Mouse (Mus musculus): ENCODE results near the gene Npc1l1.

Npc1l1 gene

DNA sequence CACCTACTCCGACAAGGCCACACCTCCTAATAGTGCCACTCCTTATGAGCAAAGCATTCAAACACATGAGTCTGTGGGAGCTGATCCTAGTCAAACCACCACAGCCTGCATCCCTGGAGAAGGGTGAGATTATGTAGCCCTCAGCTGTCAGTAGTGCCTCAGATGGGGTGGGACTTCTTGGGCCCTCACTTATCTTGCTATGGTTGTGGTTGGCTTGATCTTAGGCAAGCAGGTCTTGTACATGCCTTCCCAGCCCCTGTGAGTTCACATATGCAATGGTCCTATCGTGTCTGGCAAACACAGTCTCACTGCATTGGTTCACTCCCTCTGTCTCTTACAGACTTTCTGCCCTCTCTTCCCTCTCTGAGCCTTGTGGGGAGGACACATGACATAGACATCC lies 22.9 kb downstream of the Npc1l1 start:
- no peak for DNase-seq (ENCODE audit: low read depth)

GRCm38 (mm10) chr11:6200570-6200969 lies 29.4 kb downstream of the Npc1l1 start:
- no peak for DNase-seq (ENCODE audit: low read depth)

DNA sequence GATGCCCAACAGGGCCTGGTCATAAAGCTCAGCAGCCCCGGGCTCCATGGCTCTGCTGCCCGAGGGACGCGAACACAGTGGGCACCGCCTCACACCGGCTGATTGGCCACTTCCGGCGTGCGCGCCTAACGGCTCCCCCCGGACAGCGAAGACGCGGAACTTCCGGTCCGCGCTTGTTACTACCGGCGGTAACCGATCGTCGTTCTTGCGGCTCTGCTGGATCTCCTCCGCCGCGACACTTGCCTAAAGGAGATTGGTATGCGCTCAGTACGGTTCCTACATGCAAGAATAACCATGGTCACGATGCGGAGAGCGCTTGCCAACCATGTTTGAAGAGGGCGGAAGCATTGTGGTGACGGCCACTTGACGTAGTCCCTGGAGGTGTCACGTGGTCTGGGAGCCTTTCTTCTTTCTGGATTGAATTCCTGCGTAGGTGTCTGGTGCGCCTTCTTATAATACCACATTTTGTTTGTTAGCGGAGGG lies 29.8 kb downstream of the Npc1l1 start, which contains the start of gene Nudcd3:
Gene Nudcd3, minus strand, starts transcription at position 329 of the 483 bp plus-strand sequence.
- DNase-seq (ENCODE audit: low read depth), result peak; percentile 95

GRCm38 (mm10) chr11:6199410-6200086 lies 30.4 kb downstream of the Npc1l1 start, which contains the start of gene A730071L15Rik:
TSS of gene A730071L15Rik (plus strand) at chr11:6200029.
- DNase-seq (ENCODE audit: low read depth), result no peak

DNA sequence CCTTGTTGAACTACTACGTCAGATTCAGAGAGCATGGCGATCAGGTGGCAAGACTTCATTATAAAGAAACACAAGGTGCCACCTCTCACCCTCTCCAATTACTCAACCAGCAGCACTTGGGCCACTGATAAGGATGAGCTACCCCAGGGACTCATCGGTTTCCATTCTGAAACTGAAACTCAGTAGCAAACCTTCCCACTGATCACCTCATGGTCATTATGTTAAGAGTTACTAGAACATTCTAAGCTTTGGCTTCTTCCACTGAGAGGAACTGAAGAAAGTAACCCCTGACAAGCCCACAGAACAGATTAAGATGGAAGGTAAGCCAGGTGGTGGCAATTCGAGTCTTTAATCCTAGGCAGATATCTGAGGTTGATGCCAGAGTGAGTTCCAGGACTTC lies 31.5 kb downstream of the Npc1l1 start:
- DNase-seq (ENCODE audit: low read depth), result peak; percentile 53

DNA sequence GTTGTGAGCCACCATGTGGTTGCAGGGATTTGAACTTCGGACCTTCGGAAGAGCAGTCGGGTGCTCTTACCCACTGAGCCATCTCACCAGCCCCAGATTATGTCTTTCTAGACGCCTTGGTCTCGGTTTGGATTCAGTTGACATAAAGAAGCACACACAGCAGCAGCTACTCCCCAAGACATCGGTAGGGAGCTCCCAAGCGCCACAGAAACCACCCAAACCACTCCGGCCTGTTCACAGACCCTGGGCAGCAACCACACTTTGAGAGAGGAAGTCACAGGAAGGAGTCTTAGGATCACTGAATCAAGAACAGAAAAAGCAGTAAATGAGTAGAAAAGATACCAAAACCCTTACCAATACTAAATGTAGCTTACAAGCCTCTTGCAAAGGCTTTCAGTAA lies 33.2 kb downstream of the Npc1l1 start:
- no peak for DNase-seq (ENCODE audit: low read depth)

- peak; percentile 94 for DNase-seq (ENCODE audit: low read depth)
Measured at GRCm38 (mm10) chr11:6187878-6188277, 42.1 kb downstream of the Npc1l1 start.

- no peak for DNase-seq (ENCODE audit: low read depth)
Measured at GRCm38 (mm10) chr11:6187399-6187798, 42.5 kb downstream of the Npc1l1 start.

- peak; percentile 80 for DNase-seq (ENCODE audit: low read depth)
Measured at GRCm38 (mm10) chr11:6184202-6184935, 45.6 kb downstream of the Npc1l1 start.

DNA sequence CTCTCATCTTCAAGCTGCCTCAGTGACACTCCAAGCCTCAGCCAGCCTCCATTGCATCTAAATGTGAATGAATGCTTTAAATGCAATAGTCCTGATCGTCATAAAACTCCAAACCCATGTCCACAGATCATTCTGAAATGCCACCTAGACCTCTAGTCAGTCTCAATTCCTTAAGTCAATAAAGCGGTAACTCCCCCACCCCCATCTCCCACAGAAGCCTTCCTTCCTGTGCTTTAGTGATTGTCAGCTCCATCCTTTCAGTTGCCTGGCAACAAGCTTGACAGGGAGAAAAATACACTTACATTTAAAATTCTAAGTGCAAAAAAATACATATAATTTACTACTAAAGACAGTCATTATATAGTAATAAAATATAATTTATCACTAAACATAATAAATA lies 46.7 kb downstream of the Npc1l1 start:
- DNase-seq (ENCODE audit: low read depth), result peak; percentile 77

DNA sequence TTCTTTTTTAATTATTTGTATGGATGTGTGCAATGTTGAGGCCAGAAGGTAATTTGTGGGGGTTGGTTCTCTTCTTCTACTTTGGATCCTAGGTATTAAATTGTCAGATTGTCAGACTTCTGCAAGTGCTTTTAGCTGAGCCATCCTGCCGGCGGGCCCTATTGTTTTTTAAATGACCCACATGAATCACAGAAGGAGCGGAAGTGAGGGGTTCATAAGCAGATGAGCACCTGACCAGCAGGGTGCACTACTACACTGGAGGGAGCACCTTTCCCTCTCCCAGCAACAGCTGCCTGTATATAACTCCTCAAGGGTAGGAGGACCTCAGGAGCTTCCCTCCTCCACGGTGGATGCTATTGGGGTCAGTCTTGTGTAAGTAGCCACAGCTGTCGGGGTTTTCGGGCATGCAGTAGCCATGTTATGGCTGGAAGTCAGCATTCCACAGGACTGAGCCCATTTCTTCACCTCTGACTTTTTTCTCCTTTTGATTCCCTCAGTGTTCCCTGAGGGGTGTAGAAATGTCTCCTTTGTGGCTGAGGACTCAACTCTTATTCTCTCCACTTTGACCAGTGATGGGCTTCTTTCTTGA lies 49.0 kb downstream of the Npc1l1 start:
- peak; percentile 83 for DNase-seq (ENCODE audit: low read depth)

- peak; percentile 72 for DNase-seq (ENCODE audit: low read depth)
Measured at GRCm38 (mm10) chr11:6179194-6179593, 50.7 kb downstream of the Npc1l1 start.

DNA sequence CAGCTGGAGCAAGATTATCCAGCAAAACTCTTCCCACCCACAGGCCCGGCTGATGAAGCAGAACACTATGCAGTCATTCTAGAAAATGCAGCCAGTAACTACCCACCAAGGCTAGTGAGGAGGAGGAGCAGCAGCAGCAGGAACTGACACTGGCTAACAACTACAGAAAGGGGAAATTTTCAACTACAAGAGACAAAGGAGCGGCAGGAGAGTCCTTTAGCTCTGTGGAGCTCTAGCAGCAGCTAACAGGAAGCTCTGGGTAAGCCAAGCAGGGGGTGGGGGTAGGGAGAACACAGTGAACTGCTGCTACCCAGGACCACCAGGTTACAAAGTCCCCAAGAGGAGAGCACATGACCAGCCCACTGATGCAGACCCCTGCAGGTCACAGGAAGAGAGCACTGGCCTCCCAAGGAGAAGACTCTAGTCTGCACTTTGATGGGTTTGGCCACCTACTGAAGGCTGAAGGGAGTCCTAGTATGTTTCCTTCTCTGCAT lies 51.2 kb downstream of the Npc1l1 start:
- peak; percentile 82 for DNase-seq (ENCODE audit: low read depth)

- peak; percentile 39 for DNase-seq (ENCODE audit: low read depth)
Measured at GRCm38 (mm10) chr11:6177781-6178420, 52.0 kb downstream of the Npc1l1 start.

- DNase-seq (ENCODE audit: low read depth), result no peak
Measured at GRCm38 (mm10) chr11:6175506-6175905, 54.4 kb downstream of the Npc1l1 start.

GRCm38 (mm10) chr11:6174719-6175118 lies 55.2 kb downstream of the Npc1l1 start:
- DNase-seq (ENCODE audit: low read depth), result no peak

GRCm38 (mm10) chr11:6169041-6169663 lies 60.8 kb downstream of the Npc1l1 start:
- no peak for DNase-seq (ENCODE audit: low read depth)

GRCm38 (mm10) chr11:6166351-6166750 lies 63.6 kb downstream of the Npc1l1 start:
- DNase-seq (ENCODE audit: low read depth), result no peak

- DNase-seq (ENCODE audit: low read depth), result no peak
Measured at GRCm38 (mm10) chr11:6165391-6166081, 64.4 kb downstream of the Npc1l1 start.

DNA sequence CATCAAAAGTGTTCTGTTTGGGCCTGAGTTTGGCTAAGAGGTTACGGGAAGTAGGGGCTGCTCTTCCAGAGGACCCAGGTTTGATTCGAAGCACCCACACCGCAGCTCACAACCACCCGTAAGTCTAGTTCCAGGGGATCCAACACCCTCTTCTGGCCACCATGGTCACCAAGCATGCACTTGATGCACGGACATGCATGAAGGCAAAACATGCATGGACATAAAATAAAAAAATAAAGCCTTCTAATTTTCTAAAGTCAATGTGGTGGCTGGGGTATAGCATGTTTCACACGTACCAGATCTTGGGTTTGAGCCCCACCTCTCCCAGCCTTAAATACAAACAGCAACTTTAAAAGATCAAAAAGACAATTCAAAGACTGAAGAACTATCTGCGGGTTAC lies 65.2 kb downstream of the Npc1l1 start:
- no peak for DNase-seq (ENCODE audit: low read depth)

DNA sequence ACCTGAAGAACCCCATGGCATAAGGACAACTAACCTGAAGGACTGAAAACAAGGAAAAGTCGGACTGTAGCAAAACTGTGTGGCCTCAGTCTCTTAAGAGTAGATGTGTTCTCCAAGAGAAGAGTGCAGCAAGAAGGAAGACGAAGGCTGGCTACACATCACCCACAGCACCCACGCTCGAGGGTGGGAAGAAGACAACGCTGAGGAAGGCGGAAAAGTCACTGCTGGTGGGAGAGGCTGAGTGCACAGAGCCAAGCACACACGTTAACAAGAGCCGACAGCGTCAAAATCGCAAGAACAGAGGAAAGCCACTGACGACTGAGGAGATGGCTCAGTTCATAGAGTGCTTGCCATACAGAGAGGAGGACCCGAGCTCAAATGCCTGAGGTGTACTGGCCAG lies 66.2 kb downstream of the Npc1l1 start:
- no peak for DNase-seq (ENCODE audit: low read depth)
